ENCODE assay signal across 20 mouse cellular contexts in genomic region chr7:112371387-112371786, GRCm38 (mm10). TPM values are rescaled to one million over a fixed set of nuclear protein-coding genes. Genes with fewer than 3 reads are reported as not detected.
DNase-seq lines count a peak whose midpoint lies in the region; ATAC-seq and TF ChIP-seq lines count a peak whose summit lies in the region.
"Had no signal": no experiment of that assay in that cellular context is flagged by ENCODE, and none has a peak within 500 bp of the region (broad histone marks: within the 10 kb centered on the region; RNA-seq: fewer than 3 reads in every experiment).

No protein-coding gene starts in this region.

- peak; percentile 54 for ATAC-seq in intestine, embryonic 15.5 days
- ATAC-seq in intestine, embryonic 16.5 days: peak; percentile 52
- ATAC-seq in intestine, postnatal 0 days: peak; percentile 49
- no peak for ATAC-seq in midbrain, embryonic 13.5 days
- ATAC-seq: activated CD4-positive, CD25-positive, alpha-beta regulatory T cell, adult 4 months; CD4-positive, CD25-positive, alpha-beta regulatory T cell, adult 4 months; Patski had no signal

- H3K4me2 ChIP-seq in intestine, embryonic 15.5 days (replicated peaks): no peak overlapping the region
- no peak overlapping the region for H3K4me2 ChIP-seq in intestine, embryonic 16.5 days (ENCODE audit: low read depth, low read length)
- H3K4me2 ChIP-seq in intestine, postnatal 0 days (replicated peaks; ENCODE audit: low read depth): no peak overlapping the region
- H3K4me2 ChIP-seq in midbrain, embryonic 13.5 days (replicated peaks): no peak overlapping the region

- H3K36me3 ChIP-seq in intestine, embryonic 15.5 days: no peaks in the 10 kb centered on the region
- H3K36me3 ChIP-seq in intestine, embryonic 16.5 days (ENCODE audit: control insufficient read depth, insufficient read depth, low read length): no peaks in the 10 kb centered on the region
- H3K36me3 ChIP-seq in intestine, postnatal 0 days (ENCODE audit: control insufficient read depth, insufficient read depth): no peaks in the 10 kb centered on the region; the same call in 1 of the 2 replicates
- H3K36me3 ChIP-seq in midbrain, embryonic 13.5 days: no peaks in the 10 kb centered on the region
- H3K36me3 ChIP-seq: G1E had no signal

- WGBS in intestine, embryonic 15.5 days: 62% methylated on average over 2 of the region's 2 CpGs
- 59% methylated on average over 2 of the region's 2 CpGs for WGBS in intestine, embryonic 16.5 days
- 41% methylated on average over 2 of the region's 2 CpGs for WGBS in intestine, postnatal 0 days
- WGBS in midbrain, embryonic 13.5 days: 83% methylated on average over 2 of the region's 2 CpGs

- no peaks in the 10 kb centered on the region for H3K9me3 ChIP-seq in intestine, embryonic 15.5 days
- H3K9me3 ChIP-seq in intestine, embryonic 16.5 days (ENCODE audit: control insufficient read depth, low read length): 0 out of 2 replicates have a peak, but pooled peaks cover 2% of the 10 kb centered on the region
- H3K9me3 ChIP-seq in intestine, postnatal 0 days (ENCODE audit: control insufficient read depth): no peaks in the 10 kb centered on the region
- H3K9me3 ChIP-seq in midbrain, embryonic 13.5 days: no peaks in the 10 kb centered on the region

- H3K4me1 ChIP-seq in intestine, embryonic 15.5 days (replicated peaks): peaks cover 12% of the 10 kb centered on the region
- H3K4me1 ChIP-seq in intestine, embryonic 16.5 days (ENCODE audit: control insufficient read depth, insufficient read depth, low read length): peaks cover 30% of the 10 kb centered on the region
- peaks cover 11% of the 10 kb centered on the region for H3K4me1 ChIP-seq in intestine, postnatal 0 days (replicated peaks; ENCODE audit: control insufficient read depth, insufficient read depth, low read length)
- H3K4me1 ChIP-seq in midbrain, embryonic 13.5 days (replicated peaks): no peaks in the 10 kb centered on the region

- no peak overlapping the region for H3K27ac ChIP-seq in intestine, embryonic 15.5 days
- peak overlapping the region; percentile 51 for H3K27ac ChIP-seq in intestine, embryonic 16.5 days (ENCODE audit: low read length)
- H3K27ac ChIP-seq in intestine, postnatal 0 days (ENCODE audit: low read depth, low read length): peak overlapping the region; percentile 54
- H3K27ac ChIP-seq in midbrain, embryonic 13.5 days: no peak overlapping the region

- H3K4me3 ChIP-seq in intestine, embryonic 15.5 days (replicated peaks): no peak overlapping the region
- H3K4me3 ChIP-seq in intestine, embryonic 16.5 days (ENCODE audit: low read length): no peak overlapping the region
- H3K4me3 ChIP-seq in intestine, postnatal 0 days (ENCODE audit: low read depth, low read length): no peak overlapping the region
- no peak overlapping the region for H3K4me3 ChIP-seq in midbrain, embryonic 13.5 days (replicated peaks)

- no peak for TF ChIP-seq CTCF in intestine, postnatal 0 days (IDR thresholded peaks at IDR 0.05; ENCODE audit: low read depth)

- no peak overlapping the region for H3K9ac ChIP-seq in intestine, embryonic 15.5 days
- no peak overlapping the region for H3K9ac ChIP-seq in intestine, embryonic 16.5 days (ENCODE audit: low read depth, low read length)
- H3K9ac ChIP-seq in intestine, postnatal 0 days (ENCODE audit: low read depth, low read length): no peak overlapping the region
- no peak overlapping the region for H3K9ac ChIP-seq in midbrain, embryonic 13.5 days (replicated peaks)

- DNase-seq in natural killer cell, adult 2 months (ENCODE audit: low spot score in 2 of 2): no peak
- no peak for DNase-seq in layer of hippocampus, adult 11-12 months (ENCODE audit: low spot score)
- DNase-seq: adrenal gland, adult 2 months; adrenal gland, adult 8-10 months; adrenal gland, postnatal 10 days; adrenal gland, postnatal 14 days; adrenal gland, postnatal 25 days; adrenal gland, postnatal 36 days; B cell, adult 2 months; cerebellum, adult 11 months; cerebellum, adult 11-12 months; cerebellum, adult 18-20 months had no signal

- H3K27me3 ChIP-seq in intestine, embryonic 15.5 days (replicated peaks): no peaks in the 10 kb centered on the region
- no peaks in the 10 kb centered on the region for H3K27me3 ChIP-seq in intestine, embryonic 16.5 days (replicated peaks; ENCODE audit: control insufficient read depth, insufficient read depth, low read length)
- no peaks in the 10 kb centered on the region for H3K27me3 ChIP-seq in intestine, postnatal 0 days (replicated peaks; ENCODE audit: control insufficient read depth, insufficient read depth, low read length)
- no peaks in the 10 kb centered on the region for H3K27me3 ChIP-seq in midbrain, embryonic 13.5 days
- H3K27me3 ChIP-seq: Patski had no signal

RNA-seq across cellular contexts. Expression of gene Parva, which starts 55.9 kb away (rescaled TPM):
- polyA plus RNA-seq in intestine, embryonic 15.5 days (2015; fragmentation: Nextera tagmentation; extraction: Ambion mirVana): 79.8 and 90.0 TPM in 2 replicates
- polyA plus RNA-seq in intestine, embryonic 16.5 days (2015; fragmentation: Nextera tagmentation; extraction: Ambion mirVana): 78.5 and 80.0 TPM in 2 replicates
- polyA plus RNA-seq in intestine, postnatal 0 days (2015; fragmentation: Nextera tagmentation; extraction: Ambion mirVana): 37.4 and 40.1 TPM in 2 replicates
- polyA plus RNA-seq in midbrain, embryonic 13.5 days (2015; fragmentation: Nextera tagmentation; extraction: Ambion mirVana): 29.3 and 30.3 TPM in 2 replicates
- polyA plus RNA-seq: activated CD4-positive, CD25-positive, alpha-beta regulatory T cell, adult 4 months; CD4-positive, CD25-positive, alpha-beta regulatory T cell, adult 4 months; G1E had no signal

Comparison
In these comparisons a context has a peak if more than half of its experiments do, and no peak if none do; other contexts are left out.
1. H3K27ac ChIP-seq: peak in intestine, embryonic 16.5 days (single experiment) and intestine, postnatal 0 days (single experiment); none in intestine, embryonic 15.5 days (single experiment) and midbrain, embryonic 13.5 days (single experiment).